Mouse (Mus musculus): Measurements from ENCODE around the gene Sipa1l3.

DNA sequence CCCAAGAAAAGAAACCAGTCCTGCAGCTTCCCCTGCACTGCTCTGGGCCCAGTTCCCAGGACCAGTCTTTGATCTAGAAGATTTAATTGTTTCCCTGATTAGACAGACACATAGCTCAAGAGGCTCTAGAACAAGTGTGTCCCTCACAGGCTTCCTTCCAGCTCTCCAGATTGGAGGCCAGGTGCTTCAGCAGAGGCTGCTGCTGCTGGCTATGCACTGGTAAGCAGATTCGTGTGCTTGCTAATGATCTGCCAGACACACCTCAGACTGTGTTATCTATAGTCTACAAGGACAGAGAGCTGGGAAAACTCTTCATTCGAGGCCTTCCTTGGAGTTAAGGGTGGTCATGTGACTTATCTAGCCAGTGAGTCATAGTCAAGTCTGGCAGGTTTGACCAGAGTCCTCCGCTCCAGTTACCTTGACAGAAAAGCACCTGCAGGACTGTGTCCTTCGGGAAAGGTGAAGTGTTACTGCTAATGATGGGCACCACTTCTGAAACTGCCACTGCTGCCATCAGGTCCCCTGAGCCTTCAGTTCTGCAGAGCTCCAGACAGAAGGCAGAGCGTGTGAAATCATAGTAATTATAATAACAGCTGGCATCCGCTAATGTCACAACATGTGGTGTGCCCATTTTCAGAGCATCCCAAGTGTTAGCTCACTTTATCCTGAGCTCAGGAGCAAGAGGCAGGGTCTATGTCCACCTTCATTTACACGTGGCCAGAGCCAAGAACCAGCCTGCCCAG lies 48.7 kb downstream of the Sipa1l3 start:
- TF ChIP-seq POLR2A (IDR thresholded peaks at IDR 0.05; ENCODE audit: insufficient read depth, low read length) (no peak), EP300 (IDR thresholded peaks at IDR 0.05; ENCODE audit: insufficient read depth, low read depth, low read length) (no peak), CTCF (IDR thresholded peaks at IDR 0.05; ENCODE audit: low read depth, low read length) (no peak)
